Mouse (Mus musculus): Measurements from ENCODE around the gene Tecpr2.
"Not testable (repeated sequence)": the region's sequence is repeated elsewhere in the genome, so short reads cannot be mapped to it uniquely, and the experiment has no call there.

Gene Tecpr2

DNA sequence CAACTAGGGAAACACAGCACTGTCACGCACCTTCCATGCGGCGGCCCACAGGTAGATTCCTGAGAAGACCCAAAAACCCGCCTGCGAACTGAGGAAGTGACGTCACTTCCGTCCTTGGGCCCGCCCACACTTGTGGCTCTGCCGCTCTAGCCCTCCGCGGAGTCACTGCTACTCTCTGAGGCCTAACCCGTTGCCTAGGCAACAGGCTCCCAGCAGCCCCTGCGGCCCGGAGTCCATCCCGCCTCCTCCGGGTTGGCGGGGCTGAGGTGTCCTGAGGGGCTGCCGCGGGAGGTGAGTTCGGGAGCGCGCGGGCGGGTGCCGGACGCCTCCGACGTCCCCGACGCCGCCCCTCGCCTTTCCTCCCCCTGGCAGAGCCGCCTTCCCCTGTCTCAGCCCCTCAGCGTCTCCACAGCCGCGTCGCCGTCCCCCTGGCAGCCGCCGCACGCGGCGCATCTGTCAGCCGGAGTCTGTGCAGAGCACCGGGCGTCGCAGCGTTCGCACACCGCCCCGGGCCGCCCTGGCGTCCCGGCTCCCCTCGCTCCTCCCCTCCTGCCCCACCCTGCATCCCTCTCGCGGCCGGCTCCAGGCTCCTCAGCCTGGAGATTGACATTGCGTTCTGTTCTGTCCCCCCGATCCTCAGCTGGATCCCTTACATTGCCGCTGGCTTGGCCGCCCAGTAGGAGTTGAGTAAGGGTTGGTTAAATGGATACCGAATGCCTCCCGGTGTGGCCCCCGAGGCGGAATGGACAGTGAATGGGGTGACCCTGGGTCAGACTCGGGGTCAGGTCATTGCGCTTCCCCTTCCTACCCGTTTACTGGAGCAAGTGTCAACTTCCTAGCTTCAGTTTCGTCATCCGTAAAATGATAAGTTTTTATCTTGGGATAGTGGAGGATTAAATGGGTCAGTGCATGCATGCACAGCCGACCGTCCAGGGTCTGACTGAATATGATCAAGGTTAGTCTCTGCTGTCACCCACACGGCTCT, at the start of gene Tecpr2, which contains the start of gene Cinp:
Tecpr2 (plus strand) TSS at position 229 of the 985 bp plus-strand sequence.
Cinp (minus strand) TSS at position 110 of the 985 bp plus-strand sequence.
- DNase-seq (ENCODE audit: low spot score): peak; percentile 98

- peak; percentile 88 for DNase-seq (ENCODE audit: low spot score)
These were observed 48.5 kb upstream of the Tecpr2 start, which contains the start of gene Mok for GRCm38 (mm10) chr12:110840348-110841198. TSS of gene Mok (minus strand) at chr12:110840939.

GRCm38 (mm10) chr12:110841731-110842493, 47.2 kb upstream of the Tecpr2 start:
- DNase-seq (ENCODE audit: low spot score): no peak

GRCm38 (mm10) chr12:110843194-110844048, 45.6 kb upstream of the Tecpr2 start:
- DNase-seq (ENCODE audit: low spot score): peak; percentile 58

- no peak for DNase-seq (ENCODE audit: low spot score)
These were observed 44.6 kb upstream of the Tecpr2 start for GRCm38 (mm10) chr12:110844227-110845130.

DNA sequence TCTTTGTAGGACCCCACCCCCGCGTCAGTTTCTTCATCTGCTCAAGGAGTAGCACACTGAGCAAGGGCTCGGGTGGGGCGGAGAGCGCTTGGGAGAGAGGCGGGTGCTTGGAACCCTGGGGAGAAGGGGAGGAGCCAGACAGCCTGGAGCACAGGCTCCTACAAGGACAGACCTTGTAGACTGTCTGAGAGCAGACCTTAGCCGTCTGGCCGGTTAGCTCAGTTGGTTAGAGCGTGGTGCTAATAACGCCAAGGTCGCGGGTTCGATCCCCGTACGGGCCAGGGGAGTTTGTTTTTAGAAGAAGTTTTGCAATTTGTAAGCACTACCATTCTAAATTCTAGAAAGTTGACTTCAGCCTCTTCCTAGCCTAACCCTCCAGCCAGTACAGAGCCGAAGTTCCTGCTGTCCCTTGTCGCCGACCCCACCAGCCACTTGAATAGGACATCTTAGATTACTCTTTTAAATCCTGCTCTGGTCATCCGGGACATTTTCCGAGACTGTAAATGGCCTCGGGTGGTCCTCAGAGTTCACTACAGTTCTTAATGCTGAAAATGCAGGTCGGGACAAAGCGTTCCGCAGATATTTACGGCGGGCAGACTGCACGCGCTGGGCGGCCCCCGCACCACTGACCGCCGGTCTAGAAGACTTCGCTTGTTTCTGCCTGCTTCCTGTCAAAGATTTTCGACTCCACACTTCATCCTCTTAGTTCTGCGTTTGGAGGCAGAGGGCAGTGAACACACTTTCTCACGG, 43.8 kb upstream of the Tecpr2 start:
- peak; percentile 90 for DNase-seq (ENCODE audit: low spot score)

- no peak for DNase-seq (ENCODE audit: low spot score)
These were observed 42.8 kb upstream of the Tecpr2 start for GRCm38 (mm10) chr12:110846191-110846765.

DNA sequence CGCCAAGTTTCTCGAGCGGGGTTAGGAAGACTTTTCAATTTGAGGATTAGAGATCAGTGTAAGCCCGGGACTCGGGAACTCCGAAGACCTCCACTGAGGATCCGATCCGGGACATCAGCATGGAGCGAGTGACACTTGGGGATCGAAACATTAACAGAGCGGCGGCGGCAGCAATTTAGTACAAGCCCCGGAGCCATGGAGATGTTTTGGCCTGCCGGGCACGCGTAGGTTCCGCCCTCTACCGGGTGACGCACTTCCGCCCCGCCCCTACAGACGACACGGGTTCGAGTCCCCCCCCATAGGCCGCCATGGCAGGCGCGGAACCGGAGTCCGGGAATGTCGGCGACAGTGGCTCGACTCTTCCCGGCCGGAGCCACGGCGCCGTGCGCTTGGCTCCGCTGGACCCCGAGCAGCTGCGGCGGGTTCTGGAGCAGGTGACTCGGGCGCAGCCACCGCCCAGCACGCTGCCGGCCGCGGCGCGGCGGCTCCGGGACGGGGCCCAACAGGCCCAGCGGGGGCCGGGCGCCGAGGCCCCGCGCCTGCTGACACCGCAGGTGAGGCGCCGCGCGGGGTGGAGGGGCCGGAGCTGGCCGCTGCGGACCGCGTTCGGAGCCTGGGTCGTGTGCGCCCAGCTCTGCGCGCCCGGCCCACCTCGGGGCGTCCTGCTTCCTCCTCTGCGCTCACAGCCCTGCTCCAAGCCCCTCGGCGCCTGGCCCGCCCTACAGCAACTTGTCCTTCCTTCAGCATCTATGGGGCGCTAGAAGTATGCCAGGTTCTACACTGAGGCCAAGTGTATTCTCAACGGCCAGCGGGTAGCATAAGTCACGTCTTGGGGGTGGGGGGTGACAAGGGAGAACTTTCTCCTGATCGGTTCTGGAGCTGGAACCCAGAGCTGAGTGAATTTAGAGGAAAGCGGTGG, 38.8 kb upstream of the Tecpr2 start, which contains the start of gene Zfp839:
Zfp839 (plus strand) TSS at position 244 of the 919 bp plus-strand sequence.
- peak; percentile 70 for DNase-seq (ENCODE audit: low spot score)

DNA sequence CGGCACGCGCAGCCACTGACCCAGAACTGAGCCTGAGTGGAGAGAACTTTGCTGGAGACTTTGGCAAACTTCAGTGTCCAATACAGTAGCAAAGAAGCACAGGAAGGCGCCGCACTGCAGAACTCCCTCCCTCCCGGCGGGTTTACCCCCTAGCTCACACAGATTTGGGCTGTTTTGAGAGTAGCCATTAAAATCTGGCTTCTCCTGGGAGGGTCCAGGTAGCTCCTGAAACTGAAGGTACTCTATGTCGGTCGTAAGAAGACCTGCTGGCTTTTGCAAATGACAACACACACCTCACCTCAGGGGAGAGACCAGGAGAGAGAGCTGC, 38.2 kb upstream of the Tecpr2 start:
- no peak for DNase-seq (ENCODE audit: low spot score)

- DNase-seq (ENCODE audit: low spot score): no peak
These were observed 37.6 kb upstream of the Tecpr2 start for GRCm38 (mm10) chr12:110851414-110851813.

GRCm38 (mm10) chr12:110851923-110852322, 37.1 kb upstream of the Tecpr2 start:
- DNase-seq (ENCODE audit: low spot score): no peak

- no peak for DNase-seq (ENCODE audit: low spot score)
These were observed 34.0 kb upstream of the Tecpr2 start for GRCm38 (mm10) chr12:110854786-110855737.

GRCm38 (mm10) chr12:110857196-110857595, 31.9 kb upstream of the Tecpr2 start:
- no peak for DNase-seq (ENCODE audit: low spot score)

- not testable (repeated sequence) for DNase-seq (ENCODE audit: low spot score)
These were observed 30.4 kb upstream of the Tecpr2 start for GRCm38 (mm10) chr12:110858681-110859080.

DNA sequence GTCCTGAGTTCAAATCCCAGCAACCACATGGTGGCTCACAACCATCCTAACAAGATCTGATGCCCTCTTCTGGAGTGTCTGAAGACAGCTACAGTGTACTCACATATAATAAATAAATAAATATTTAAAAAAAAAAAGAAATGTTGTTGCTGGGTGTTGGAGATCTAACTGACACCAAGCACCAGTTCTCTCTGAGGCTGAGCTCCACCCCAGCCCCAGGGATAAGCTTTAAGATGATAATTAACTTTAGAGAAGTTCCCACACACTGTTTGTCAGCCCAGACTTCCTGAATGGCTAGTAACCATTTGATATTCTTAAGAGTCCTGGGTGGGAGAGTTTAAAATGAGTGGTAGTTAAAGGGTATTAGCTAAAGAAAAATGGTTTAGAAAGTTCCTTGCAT, 28.8 kb upstream of the Tecpr2 start:
- DNase-seq (ENCODE audit: low spot score): no peak

DNA sequence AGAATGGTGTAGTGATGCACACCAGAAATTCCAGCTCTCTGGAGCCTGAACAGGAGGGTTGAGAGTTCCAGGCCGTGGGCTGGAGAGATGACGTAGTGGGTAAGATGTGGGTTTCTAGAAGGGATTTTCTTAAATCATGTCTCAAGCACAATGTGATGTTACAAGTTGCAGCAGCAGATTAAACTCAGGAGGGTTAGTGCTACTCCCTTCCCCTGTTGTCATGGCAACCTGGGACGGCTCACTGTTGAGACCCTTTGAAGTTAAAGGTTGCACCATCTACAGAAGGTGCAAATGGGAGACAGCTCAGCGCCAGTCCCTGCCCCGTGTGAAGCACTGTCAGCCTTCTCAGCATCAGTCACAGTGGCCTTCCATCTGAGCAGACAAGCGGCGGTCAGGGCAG, 27.8 kb upstream of the Tecpr2 start:
- no peak for DNase-seq (ENCODE audit: low spot score)

Data from ovary, adult 18-20 months (tissue).